Mouse (Mus musculus): ENCODE results near the gene Add3.

DNA sequence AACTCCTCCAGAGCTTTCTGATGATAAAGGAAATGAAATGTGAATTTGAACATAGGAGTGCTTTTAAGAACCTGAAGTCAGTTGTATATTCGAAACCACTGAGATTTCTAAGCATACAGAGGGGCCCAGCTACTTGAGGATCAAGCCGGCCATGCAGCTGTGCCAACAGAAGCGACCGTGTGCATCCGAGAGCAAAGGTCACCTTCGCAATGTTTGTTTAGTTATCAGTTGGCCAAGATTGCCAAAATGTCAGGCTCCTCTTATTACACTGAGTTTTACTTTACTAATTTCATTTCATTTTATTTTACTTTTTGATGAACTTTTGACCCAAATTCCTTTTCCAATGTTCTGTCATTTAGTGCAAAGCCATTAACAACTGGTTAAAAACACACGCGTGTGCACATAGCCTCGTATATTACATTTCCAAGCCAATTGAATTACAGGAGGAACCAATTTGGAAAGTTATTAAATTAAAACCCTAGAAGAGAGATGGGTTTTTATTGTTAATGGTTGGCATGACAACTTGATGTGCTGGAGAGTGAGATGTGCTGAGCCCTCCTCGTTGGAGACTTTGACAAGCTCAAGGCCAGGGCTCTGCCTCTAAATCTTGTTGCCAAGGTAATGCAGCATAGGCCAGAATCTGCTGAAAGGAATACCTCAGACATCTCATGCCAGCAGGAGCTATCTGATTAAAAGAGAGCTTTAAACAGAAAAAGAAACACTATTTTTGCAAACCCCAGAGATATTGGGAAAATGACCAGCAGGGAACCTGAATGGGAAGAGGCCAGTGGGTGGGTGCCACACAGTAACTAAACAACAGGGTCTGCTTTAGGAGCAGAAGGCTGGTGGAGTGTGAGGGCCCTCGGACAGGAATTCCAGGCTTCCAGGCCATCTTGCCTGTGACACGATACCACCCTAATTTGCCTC is 38.6 kb upstream of the Add3 start:
- TF ChIP-seq POLR2A (IDR thresholded peaks at IDR 0.05; ENCODE audit: borderline replicate concordance, low read depth, low read length): no peak
- no peak for TF ChIP-seq CTCF (IDR thresholded peaks at IDR 0.05; ENCODE audit: low read depth, low read length)
